Mouse (Mus musculus): ENCODE measurements at regions not wholly inside any gene's neighbourhood (a gene's known extent, or its start where the extent isn't known, plus 50 kb on each side); places are given as distances from the start of the nearest gene placed in this dataset.
A peak's percentile ranks its signal among the peaks of the same experiment; 100 is the strongest.

- TF ChIP-seq CTCF (IDR thresholded peaks at IDR 0.05; ENCODE audit: control insufficient read depth, insufficient read depth, insufficient read length) (no peak), MAX (IDR thresholded peaks at IDR 0.05) (no peak), MYOD1 (IDR thresholded peaks at IDR 0.05; ENCODE audit: control insufficient read depth, insufficient read length, low read depth) (peak; percentile 91), USF1 (IDR thresholded peaks at IDR 0.05; ENCODE audit: low read depth) (no peak), MYOG (IDR thresholded peaks at IDR 0.05; ENCODE audit: control insufficient read depth, extremely low read depth, insufficient read length) (no peak)
Measured at GRCm38 (mm10) chr10:84183239-84183638, 257.2 kb downstream of the Nuak1 start.
